Mouse (Mus musculus) stomach, postnatal 0 days (tissue): ENCODE data around the gene Dirc2. TPM values are rescaled to one million over a fixed set of nuclear protein-coding genes. Genes with fewer than 3 reads are reported as not detected.

ENCODE experiments used
- ATAC-seq: fragments of 200-750 bp; cut with Nextera tagmentation; 2 replicates; pipeline ENCODE4 v1.8.0; 2017; ENCODE audit not compliant: low FRiP score, low TSS enrichment
- DNase-seq: peaks from one replicate; pipeline ENCODE4 v3.0.0-alpha.2; 2016; ENCODE audit warnings: low spot score
- H3K27ac ChIP-seq: fragments of 300-500 bp; sonication (generic); replicated peaks from 2 replicates; pipeline ENCODE4 v1.5.1; 2014; ENCODE audit warnings: mild to moderate bottlenecking, control low read depth
- H3K27me3 ChIP-seq: fragments of 300-500 bp; sonication (generic); 2 replicates; pipeline ENCODE4 v1.6.1; 2014; ENCODE audit warnings: low read length; ENCODE audit not compliant: control insufficient read depth, insufficient read depth
- H3K36me3 ChIP-seq: fragments of 300-500 bp; sonication (generic); 2 replicates; pipeline ENCODE4 v1.6.1; 2014; ENCODE audit warnings: low read length, mixed read lengths; ENCODE audit not compliant: control insufficient read depth, insufficient read depth
- H3K4me1 ChIP-seq: fragments of 300-500 bp; sonication (generic); replicated peaks from 2 replicates; pipeline ENCODE4 v1.6.1; 2014; ENCODE audit warnings: antibody characterized with exemption; ENCODE audit not compliant: control insufficient read depth, insufficient read depth
- H3K4me2 ChIP-seq: fragments of 300-500 bp; sonication (generic); replicated peaks from 2 replicates; pipeline ENCODE4 v1.6.1; 2014; ENCODE audit warnings: low read depth, mild to moderate bottlenecking, control low read depth, moderate library complexity
- H3K4me3 ChIP-seq: fragments of 300-500 bp; sonication (generic); 2 replicates; pipeline ENCODE4 v1.5.1; 2014; ENCODE audit warnings: low read depth, low read length, control low read depth
- H3K9ac ChIP-seq: fragments of 300-500 bp; sonication (generic); 2 replicates; pipeline ENCODE4 v1.6.1; 2014; ENCODE audit warnings: mild to moderate bottlenecking, low read length, control low read depth, mixed read lengths
- H3K9me3 ChIP-seq: fragments of 300-500 bp; sonication (generic); 2 replicates; pipeline ENCODE4 v1.6.1; 2016; ENCODE audit warnings: low read length; ENCODE audit not compliant: control insufficient read depth
- CTCF ChIP-seq: IDR thresholded peaks from 2 replicates; pipeline ENCODE4 v1.5.1; 2016; ENCODE audit warnings: antibody characterized with exemption, low read depth, mild to moderate bottlenecking, moderate library complexity
- EP300 ChIP-seq: optimal IDR thresholded peaks from 2 replicates; pipeline ENCODE3; 2016; ENCODE audit warnings: antibody characterized with exemption
- WGBS: fragments of 180-500 bp; shearing (Covaris S2); extraction: QIAGEN DNeasy Blood & Tissue Kit; methylation state at CpG from one replicate; pipeline ENCODE4 v1.1.7; 2014; 5-methylcytosine and 5-hydroxymethylcytosine counted together
- polyA plus RNA-seq: library from polyadenylated mRNA; unstranded; fragments of >200 nt; fragmentation: Nextera tagmentation; extraction: Ambion mirVana; gene quantifications from 2 replicates; pipeline ENCODE4 v1.2.1, GENCODE M21; 2015

Dirc2 gene
- polyA plus RNA-seq, 1 experiment from 2014 or later, result 10.9 TPM

DNA sequence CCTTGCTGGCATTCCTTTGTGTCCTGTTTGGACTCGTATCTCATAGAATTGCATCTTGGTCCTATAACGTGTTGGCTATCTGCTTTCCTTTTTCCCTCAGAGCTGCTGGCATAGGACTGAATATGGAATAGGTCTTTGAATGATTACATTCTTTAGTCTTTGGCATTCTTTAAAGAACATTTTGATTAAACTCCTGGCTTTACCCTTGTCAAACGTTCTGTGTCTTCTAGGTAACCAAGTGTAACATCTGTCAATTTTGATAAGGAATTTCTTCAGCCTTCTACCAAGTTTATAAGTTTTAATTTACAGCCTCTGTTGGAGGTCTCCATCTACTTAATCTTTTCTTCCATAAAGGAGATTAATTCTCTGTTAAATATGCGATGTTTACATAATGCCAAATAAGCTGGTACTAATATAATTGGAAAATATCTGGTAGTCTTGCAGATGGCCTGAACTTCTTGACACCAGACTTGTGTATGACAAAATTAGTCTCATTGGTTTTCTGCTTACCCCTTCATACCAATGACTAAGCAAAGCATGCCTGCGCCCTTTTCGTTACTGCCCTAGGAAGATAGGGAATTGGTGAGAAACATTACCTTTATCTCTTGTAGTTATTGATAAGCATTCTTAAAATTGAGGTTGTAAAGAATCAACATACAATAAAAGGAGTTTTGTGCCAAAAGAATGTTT lies 38.0 kb upstream of the Dirc2 start:
- no peaks in the 10 kb centered on the region for H3K27me3 ChIP-seq
- H3K9me3 ChIP-seq, result no peaks in the 10 kb centered on the region
- 0 out of 2 replicates have a peak, but pooled peaks cover 2% of the 10 kb centered on the region for H3K36me3 ChIP-seq
- no peaks in the 10 kb centered on the region for H3K4me1 ChIP-seq
- H3K27ac ChIP-seq, result no peak overlapping the region
- TF ChIP-seq CTCF (no peak), EP300 (no peak)
- DNase-seq, result no peak
- ATAC-seq, result no peak
- no peak overlapping the region for H3K4me3 ChIP-seq
- H3K9ac ChIP-seq, result no peak overlapping the region
- H3K4me2 ChIP-seq, result no peak overlapping the region
- 76% methylated on average over 6 of the region's 6 CpGs for WGBS

DNA sequence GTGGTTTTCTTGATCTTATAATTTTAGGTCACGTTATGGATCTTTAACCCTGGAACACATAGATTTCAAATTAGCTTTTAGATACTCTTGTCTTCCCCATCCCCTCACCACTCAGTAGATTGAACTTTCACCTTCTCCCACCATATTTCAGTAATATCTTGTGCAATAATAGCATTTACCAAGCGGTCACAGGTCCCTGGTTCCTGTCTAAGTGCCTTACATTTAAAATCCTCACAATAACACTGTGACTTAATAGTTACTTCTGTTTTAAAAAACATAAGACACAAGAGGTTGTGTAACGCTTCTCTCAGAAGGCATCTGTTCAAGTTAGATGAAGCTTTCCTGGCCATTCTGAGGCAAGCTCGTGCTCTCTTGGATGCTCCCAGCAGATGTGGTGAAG lies 34.6 kb upstream of the Dirc2 start:
- no peaks in the 10 kb centered on the region for H3K4me1 ChIP-seq
- TF ChIP-seq CTCF (no peak), EP300 (no peak)
- no peak overlapping the region for H3K4me2 ChIP-seq
- H3K9ac ChIP-seq, result no peak overlapping the region
- DNase-seq, result no peak
- ATAC-seq, result no peak
- no peak overlapping the region for H3K4me3 ChIP-seq
- H3K9me3 ChIP-seq, result no peaks in the 10 kb centered on the region
- H3K27ac ChIP-seq, result no peak overlapping the region
- 0 out of 2 replicates have a peak, but pooled peaks cover 2% of the 10 kb centered on the region for H3K36me3 ChIP-seq
- WGBS, result 86% methylated on average over 4 of the region's 4 CpGs
- H3K27me3 ChIP-seq, result no peaks in the 10 kb centered on the region

DNA sequence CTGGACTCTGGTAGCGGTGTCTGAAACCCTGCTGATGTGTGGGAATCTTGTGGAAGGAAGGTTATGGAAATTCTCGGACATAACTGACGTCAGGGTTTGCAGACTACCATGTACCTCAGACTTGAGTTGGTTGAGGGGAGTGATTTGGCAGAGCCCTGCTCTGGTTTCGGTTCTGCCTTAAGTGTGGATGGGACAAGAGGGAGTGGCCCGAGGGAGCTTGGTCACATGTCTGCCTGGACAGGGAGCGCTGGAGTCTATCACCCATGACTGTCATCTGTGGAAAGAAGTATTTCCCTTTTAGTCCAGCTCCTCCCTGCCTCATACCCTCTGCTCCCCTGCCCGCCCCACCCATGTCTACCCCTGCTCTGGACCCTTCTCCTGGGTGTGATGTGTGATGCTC lies 33.0 kb upstream of the Dirc2 start:
- H3K27me3 ChIP-seq, result no peaks in the 10 kb centered on the region
- no peak overlapping the region for H3K4me2 ChIP-seq
- H3K27ac ChIP-seq, result no peak overlapping the region
- 0 out of 2 replicates have a peak, but pooled peaks cover 2% of the 10 kb centered on the region for H3K36me3 ChIP-seq
- no peak overlapping the region for H3K9ac ChIP-seq
- 86% methylated on average over 7 of the region's 7 CpGs for WGBS
- no peak for DNase-seq
- H3K4me3 ChIP-seq, result no peak overlapping the region
- TF ChIP-seq CTCF (no peak), EP300 (no peak)
- H3K4me1 ChIP-seq, result no peaks in the 10 kb centered on the region
- no peak for ATAC-seq
- H3K9me3 ChIP-seq, result no peaks in the 10 kb centered on the region

DNA sequence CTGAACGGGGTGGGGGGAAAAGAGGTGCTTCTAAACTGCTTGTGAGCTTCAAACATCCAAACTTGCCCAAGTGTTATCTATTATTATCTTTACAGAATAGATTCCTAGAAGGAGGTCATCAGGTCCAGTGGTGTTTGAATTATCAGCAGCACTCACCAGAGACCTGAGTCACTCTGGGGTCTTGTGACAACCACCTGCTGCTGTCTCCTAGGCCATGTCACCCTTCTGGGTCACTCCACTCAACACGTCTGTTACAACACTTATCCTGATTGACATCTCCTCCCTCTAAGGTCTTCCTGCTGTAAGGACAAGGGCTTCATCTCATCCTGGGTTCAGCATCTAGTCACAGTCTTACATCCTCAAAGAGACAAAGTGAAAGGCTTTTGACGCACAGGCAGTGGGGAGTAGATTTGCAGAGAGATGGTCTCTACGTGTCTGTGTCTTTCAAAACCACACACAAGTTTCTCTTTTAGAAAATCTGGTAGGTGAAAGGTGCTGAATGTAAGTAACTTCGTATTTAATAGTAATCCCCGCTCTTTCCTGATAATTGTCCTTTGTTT lies 22.9 kb upstream of the Dirc2 start:
- Histone ChIP-seq H3K9me3 (no peaks in the 10 kb centered on the region), H3K27ac (no peak overlapping the region), H3K4me3 (no peak overlapping the region), H3K4me2 (no peak overlapping the region), H3K4me1 (no peaks in the 10 kb centered on the region), H3K9ac (no peak overlapping the region), H3K27me3 (no peaks in the 10 kb centered on the region), H3K36me3 (peaks cover 2% of the 10 kb centered on the region; the same call in 1 of the 2 replicates)
- no peak for ATAC-seq
- TF ChIP-seq EP300 (no peak), CTCF (no peak)
- WGBS, result 84% methylated on average over 6 of the region's 6 CpGs
- no peak for DNase-seq

DNA sequence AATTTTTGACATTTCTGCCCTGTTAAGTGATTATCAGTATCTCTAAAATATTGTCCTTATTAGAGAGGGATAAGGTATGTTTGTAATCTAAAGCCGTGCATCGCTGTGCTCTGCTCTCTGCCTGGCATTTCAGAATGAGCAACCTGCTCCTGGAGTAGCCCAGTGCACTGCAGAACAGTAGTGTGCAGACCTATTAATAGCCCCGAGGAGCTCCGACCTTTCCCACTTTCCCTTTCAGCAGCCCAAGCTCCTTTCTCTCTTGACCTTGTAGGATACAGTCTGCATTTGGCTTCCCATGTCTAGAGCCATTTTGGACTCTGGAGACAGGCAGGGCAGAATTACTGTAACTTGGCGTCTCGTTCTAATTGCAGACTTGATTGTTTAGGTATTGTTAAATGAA lies 19.2 kb upstream of the Dirc2 start:
- Histone ChIP-seq H3K4me3 (no peak overlapping the region), H3K9ac (no peak overlapping the region), H3K27me3 (no peaks in the 10 kb centered on the region), H3K4me2 (no peak overlapping the region), H3K9me3 (no peaks in the 10 kb centered on the region), H3K27ac (no peak overlapping the region), H3K4me1 (no peaks in the 10 kb centered on the region), H3K36me3 (peaks cover 2% of the 10 kb centered on the region; the same call in 1 of the 2 replicates)
- DNase-seq, result no peak
- WGBS, result 88% methylated on average over 6 of the region's 6 CpGs
- no peak for ATAC-seq
- TF ChIP-seq CTCF, result no peak
- no peak for TF ChIP-seq EP300

DNA sequence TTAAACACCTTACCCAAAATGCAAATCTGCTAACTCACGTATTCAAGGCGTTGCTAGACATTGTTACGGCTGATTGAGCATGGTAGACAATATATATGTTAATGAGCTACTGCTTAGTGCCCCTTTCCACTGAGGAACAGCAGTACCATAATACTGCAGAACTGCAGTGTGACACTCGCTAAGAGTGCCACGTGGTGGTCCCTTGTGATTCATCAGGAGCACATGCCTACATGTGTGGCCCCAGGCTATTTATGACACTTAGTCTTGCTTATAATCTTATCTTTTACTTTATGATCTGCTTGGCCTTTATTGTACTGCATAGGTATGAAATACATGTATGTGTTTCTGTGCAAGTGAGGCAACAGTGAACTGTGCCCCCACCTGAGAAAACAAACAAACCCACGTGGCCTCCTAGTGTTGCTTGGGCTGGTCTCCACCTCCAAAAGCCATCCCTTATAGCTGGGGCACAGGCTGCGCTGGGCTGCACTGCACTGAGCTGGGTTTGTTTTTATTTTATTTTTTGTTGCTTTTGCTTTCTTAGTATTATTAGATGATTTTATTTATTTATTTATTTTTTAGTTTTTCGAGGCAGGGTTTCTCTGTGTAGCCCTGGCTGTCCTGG lies 18.5 kb upstream of the Dirc2 start:
- 85% methylated on average over 8 of the region's 8 CpGs for WGBS
- ATAC-seq, result no peak
- peaks cover 2% of the 10 kb centered on the region; the same call in 1 of the 2 replicates for H3K36me3 ChIP-seq

More for the DNA sequence above, 18.5 kb upstream of the Dirc2 start:
- Histone ChIP-seq H3K27me3 (no peaks in the 10 kb centered on the region), H3K4me3 (no peak overlapping the region), H3K4me1 (no peaks in the 10 kb centered on the region), H3K9me3 (no peaks in the 10 kb centered on the region), H3K27ac (no peak overlapping the region), H3K4me2 (no peak overlapping the region), H3K9ac (no peak overlapping the region)
- no peak for TF ChIP-seq CTCF
- TF ChIP-seq EP300, result no peak
- DNase-seq, result no peak
